Mouse (Mus musculus) adrenal gland, postnatal 4 days (tissue): Measurements from ENCODE around the gene Gatm. TPM values are rescaled to one million over a fixed set of nuclear protein-coding genes. Genes with fewer than 3 reads are reported as not detected.

Source experiments
- DNase-seq, 2 experiments: peaks; one replicate each; pipeline ENCODE4 v3.0.0; 2021 to 2022; ENCODE audit warnings: low spot score in 2 of 2, mixed read lengths in 2 of 2
- long read RNA-seq, 2 experiments: library from polyadenylated mRNA; stranded (forward); transcript quantifications; one replicate each; pipeline ENCODE4 v2.0.0; 2021
- total RNA-seq, 2 experiments: library from RNA; stranded (reverse); gene quantifications; 2 replicates each; pipeline ENCODE4 v1.2.3; 2021

Gatm gene
- total RNA-seq = 10 to 100 TPM; 22.8 to 82.9 TPM
- long read RNA-seq, experiment 1, partial matches to known transcripts = 0 of 5 reads
- long read RNA-seq, experiment 1, other reads (novel, unspliced or antisense) = 1 of 5 reads
- long read RNA-seq, experiment 2, transcript Gatm-201 (9 exons, 2,389 nt) = major isoform, 68 of 74 reads
- long read RNA-seq, experiment 2, partial matches to known transcripts = 4 of 74 reads
- long read RNA-seq, experiment 2, other reads (novel, unspliced or antisense) = 2 of 74 reads

DNA sequence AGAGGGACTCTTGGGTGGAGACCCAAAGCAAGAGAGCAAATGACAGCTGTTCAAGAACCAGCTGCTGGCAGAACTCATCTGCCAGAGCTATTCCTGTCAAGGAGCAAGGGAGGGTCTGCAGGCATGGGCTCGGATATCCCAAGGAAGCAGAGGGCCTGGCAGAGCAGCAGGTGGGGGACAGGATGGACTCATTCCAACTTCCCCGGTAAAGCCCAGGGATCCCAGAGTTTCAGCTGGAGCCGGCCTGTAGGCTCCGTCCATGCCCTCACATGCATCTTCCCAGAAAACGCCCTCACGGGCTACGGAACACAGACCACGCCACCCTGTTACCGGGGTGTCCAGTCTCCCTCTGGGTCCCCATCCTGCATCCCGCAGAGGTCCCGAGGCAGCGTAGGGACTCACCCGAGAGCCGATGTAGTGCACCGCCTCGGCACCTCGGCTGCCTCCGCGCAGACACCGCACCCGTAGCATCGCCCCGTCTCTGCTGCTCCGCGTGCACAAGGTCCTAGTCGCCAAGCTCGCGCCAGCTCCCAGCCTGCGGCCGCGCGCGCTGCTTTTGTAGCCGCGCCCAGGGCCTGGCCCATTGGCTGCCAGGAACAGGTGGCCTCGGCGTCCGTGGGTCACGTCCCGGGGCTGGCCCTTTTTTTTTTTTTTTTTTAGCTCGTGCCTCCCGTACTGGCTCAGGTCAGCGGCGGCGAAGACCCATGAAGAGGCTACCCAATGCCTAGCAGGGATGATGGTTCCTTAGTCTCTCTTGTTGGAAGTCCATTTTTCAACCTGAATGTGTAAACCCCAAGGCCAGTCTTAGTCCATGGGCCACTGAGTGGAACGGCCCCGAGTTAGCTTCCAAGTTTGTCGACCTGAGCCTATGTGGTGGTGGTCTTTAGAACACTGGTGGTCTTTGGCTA is at the start of gene Gatm:
TSS of gene Gatm (minus strand) at position 558 of the 908 bp plus-strand sequence.
- DNase-seq = peak; percentile 13 to 30

DNA sequence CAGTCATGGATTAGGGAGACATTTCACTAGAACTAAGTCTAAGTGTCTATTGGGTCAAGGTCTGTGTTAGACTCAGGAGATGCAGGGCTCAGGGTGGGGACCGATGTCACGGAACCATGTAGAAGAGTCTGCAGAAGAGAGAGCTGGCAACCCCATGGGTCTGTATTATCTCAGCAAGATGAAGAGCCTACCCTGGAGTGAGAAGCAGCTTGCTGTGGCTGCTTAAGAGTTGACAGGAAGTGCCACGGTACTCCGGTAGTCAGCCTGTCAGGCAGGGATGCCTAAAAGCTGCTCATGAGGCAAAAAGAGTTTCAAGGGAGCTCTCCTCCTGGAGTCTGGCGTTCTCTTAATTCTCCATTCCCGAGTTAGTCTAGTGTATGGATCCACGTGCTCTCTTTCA is 48.7 kb upstream of the Gatm start:
- DNase-seq = no peak

DNA sequence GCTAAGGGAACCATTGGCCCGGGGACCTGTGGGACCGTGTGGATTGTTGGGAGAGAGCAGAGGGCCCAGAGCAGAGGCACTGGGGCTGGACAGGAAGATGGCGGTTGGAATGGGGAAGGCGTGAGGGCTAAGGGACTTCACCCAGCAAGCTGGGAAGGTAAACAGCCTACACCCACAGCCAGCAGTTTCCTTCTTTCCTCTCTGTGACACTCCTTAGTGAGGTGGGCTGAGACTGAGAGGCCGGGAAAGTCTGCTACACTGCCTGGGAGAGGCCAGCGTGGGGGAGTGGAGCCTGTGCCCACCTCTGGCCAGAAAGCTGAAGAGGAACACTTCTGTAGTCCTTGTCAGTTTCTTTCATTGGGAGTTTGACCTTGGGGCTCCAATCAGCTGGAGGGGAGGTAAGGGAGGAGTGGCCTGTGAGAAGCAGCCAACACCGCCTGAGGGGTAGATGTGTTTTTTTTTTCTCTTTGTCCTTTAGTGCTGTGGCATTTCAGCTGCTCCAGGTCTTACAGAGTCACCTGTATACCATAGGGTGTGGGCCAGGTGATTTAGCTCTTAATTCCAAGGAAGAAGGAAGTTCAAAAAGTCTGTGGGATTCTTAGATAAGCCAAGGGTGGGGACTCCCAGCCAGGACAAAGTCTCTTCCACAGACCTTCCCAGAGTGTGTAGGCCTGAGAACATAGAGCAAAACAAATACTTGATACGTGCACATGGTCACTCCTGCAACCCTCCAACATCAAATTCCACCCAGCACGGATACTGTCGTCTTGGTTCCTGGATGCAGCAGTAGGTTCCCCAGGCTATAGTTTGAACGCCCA is 46.8 kb upstream of the Gatm start:
- DNase-seq = no peak

DNA sequence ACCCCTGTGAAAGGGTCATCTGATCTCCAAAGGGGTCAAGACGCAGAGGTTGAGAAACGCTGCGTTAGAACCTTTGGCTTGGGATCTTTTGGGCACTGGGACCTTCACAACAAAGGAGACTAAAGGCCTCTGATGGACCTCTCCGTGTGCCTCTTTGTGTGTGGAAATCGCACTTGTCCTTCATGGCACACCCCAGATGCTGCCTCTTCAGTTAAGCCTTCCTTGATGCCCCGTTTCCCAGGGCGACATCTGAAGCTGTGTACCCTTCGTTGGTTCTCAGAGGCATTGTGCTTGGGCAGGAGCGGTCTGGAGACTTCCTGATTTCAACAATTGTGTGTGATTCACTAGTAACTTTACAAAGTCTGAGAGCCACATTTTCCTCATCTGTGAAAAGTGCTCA is 45.7 kb upstream of the Gatm start:
- DNase-seq = no peak

DNA sequence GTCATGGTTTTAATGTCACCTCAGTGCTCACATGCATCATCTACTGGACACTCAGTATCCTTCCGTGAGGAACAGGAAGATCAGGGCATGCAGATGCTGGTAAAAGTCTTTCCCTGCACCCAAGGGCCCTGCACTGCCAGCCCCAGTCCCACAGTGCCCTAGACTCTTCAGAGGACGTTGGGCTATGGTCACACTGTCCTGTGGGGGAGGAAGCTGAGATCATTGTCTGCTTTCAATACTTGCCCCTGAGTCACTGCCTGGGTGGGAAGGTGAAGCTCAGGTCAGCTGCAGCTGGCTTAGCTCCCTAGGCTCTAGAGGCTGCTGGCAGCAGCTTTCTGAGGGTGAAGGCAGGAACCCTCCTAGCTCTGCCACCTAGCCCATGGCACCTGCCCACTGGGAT is 44.9 kb upstream of the Gatm start:
- DNase-seq = no peak

DNA sequence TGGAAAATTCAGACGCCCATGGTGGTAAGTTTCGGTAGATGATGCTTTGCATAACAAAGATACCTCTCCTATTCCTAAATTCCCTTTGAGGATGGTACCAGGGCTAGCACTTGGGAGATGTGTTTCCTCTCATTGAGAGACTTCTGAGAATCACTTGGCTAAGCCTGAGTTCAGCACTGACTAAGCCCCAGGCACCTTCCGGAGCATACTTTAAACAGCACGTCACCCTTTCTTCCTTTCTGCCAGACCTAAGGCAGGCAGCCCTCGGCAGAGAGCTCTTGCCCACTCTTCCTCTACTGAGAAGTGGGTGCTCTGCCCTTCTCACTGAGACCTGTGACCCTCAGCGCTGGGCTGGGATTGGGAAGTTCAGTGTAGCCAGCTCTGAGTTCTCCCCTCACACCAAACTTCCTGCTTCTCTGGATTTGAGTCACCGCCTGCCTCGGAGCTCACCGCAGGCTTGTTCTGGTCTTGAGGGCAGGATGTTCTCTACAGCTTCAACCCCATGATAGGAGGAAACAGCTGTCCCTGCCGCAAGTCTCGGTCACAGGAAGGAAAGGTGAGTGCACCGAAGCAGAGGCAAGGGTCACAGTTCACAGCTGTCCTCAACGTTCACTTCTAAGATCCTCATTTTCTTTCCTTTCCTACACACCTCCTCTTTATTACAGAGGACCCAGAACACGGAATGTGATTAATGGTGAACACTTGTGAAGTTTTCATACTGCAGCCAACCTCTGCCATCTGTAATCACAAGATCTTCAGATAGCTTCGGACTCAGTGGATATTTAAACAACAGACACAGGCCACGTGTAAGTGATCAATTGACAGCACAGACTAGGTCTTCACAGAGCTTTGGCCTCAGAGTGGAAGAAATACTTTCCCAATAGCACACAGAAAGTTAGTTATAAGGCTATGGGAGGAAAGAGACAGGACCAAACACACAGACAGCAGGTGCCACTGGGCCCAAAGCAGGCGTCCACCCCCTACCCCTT is 41.3 kb upstream of the Gatm start:
- no peak for DNase-seq

DNA sequence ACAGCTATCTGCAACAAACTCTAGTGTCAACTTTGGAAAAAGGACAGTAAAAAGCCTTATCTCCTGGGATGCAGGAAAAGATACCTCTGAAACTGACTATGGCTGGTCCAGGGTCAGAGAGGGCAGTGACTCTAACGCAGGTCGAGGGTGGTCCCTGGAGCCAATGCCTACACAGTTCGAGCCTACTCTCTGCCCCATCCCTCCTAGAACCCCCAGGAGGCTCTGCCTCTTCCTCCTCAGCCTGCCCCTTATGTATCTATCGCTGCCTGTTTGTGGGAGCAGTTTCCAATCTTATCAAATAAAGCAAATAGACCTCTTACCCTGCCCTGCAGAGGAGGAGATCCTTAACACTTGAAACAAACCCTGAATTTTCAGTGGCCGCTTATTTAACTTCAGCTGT is 27.6 kb upstream of the Gatm start:
- no peak for DNase-seq

DNA sequence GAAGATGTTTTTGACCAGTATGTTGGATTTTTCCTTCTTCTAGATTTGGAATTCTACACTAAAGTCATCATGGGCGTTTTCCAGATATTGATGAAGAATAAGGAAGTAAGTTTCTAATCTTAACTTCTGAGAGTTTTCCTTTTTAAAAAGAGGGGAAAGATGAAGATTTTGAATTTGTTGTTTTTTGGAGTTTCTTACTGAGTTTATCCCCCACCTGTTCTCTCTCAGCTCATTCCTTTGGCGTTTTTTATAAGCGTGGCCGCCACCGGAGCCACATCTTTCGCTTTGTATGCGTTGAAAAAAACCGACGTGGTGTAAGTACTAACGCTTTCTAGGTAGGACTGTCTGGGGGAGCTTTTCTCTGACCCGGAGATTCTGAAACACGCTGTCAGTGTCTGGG is 26.9 kb upstream of the Gatm start:
- DNase-seq = no peak

DNA sequence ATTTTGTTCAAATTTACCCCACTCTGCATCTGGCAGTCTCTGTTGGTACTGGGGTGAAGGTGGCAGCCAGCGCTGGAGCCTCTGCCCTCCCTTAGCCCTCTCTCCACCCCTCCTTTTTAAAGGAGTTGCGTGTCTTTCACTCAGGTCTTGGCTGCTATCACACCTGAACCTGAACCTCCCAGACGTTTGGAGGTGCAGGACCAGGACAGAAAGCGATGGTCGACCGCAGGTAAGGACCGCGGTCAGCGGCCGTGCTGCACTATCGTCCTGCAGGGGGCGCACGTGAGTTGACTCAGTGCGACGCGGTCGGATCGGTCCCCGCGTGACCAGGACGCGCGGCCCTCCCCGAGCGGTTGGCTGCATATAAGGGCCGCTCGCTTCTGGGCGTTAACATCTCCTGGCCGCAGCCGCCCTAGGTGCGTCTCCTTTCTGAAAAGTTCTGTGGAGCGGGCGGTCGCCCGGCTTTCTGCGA is 26.5 kb upstream of the Gatm start:
- DNase-seq = peak; percentile 55 to 58

DNA sequence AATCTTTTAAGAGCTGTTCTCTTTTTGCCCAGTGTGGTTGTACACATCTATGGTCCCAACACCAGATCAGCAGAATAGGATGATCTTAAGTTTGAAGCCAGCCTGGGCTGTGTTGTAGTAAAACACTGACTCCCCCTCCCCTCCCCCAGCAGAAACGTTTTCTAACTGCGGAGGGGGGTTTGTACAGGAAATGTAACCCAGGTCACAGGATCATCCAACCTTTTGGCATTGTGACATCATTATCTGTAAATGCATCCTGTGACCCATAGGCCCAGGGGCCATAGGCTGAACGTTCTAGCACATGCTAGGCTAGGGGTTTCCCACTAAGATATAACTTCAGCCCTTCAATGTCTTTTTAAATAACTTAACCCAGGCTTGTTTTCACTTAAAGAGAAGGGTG is 25.6 kb upstream of the Gatm start, which contains the start of gene AA467197:
TSS of gene AA467197 (plus strand) at position 301 of the 400 bp plus-strand sequence.
- no peak for DNase-seq

DNA sequence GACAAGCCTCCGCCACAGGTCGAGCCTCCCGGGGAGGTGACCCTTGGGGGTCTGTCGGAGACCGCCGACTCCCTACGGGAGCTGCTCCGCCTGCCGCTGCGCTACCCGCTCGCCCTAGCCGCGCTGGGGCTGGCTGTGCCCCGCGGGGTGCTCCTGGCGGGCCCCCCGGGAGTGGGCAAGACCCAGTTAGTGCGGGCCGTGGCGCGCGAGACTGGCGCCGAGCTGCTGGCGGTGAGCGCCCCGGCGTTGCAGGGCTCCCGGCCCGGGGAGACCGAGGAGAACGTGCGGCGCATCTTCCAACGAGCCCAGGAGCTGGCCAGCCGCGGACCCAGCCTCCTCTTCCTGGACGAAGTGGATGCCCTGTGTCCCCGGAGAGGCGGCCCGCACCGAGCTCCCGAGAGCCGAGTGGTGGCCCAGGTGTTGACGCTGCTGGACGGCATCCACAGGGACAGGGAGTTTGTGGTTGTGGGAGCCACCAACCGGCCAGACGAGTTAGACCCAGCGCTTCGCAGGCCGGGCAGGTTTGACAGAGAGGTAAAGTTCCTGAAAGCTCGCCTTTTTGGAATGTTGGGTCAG is 20.2 kb upstream of the Gatm start:
- DNase-seq = peak; percentile 10 to 19

DNA sequence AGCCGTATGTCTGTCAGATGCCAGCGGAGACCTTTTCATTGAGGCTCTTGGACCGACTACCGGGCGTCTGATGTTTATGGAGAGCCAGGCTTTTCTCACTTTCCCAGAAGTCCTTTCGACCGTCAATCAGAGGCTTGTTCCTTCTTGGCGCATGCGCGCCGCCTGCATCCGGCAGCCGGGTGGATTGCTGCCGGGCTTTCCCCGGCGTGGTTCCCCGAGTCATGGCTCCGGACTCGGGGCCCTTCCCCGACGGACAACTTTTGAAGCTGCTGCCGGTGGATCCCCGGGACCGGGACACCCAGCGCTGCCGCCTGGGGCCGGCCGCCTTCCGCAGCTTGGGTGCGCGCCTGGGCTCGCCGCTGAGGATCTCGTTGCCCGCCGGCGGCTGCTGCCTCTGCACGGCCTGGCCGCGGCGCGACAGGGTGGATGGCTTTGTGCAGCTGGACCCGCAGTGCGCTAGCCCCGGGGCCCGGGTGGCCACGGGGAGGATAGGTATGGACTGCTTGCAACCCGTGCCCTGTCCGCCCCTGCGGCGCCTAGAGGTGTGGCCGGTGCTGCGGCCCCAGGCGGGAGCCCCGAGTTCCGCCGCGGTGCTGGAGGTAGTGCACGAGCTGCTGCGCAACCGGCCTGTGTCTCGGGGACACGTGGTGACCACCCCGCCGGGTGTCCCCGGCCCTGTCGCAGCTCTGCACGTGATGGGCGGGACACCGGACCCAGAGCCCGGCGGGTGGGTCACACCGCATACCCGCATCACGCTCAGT is 19.5 kb upstream of the Gatm start:
- DNase-seq = peak; percentile 63 to 64

DNA sequence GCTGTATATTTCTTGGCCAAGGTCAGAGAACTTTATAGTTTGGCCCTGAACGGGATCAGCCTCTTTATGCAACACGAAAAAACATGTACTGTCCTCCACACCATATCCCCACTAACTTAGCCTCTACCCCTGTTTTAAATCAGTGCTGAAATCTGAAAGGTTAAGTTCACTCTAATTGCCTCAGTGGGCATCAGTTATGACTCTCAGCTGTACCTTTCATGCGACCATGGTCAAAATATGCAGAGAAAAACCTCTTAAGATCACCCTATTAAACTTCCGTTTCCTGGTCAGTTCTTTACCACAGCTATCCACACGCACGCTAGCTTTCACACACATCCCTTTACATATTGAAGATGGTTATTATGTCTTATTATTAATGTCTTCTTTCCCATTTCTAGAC is 18.8 kb upstream of the Gatm start:
- DNase-seq = no peak

DNA sequence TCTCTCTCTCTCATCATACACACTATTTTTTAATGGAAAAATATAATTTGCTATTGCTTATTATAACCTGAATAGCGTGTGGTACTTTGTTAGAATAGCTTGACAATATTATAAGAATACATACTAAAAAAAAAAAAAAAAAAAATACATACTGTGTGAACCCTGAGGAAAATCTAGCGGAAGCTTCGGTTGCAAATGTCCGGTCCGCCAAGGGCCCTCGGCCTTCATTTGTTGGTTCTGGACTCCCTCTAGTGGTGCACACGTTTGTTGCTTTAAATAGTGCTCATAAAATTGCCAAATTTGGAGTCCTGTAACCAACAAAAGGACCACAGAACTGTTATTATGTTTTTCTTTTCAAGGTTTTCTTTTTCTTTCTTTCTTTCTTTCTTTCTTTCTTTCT is 17.9 kb upstream of the Gatm start:
- DNase-seq = peak; percentile 30 to 53

DNA sequence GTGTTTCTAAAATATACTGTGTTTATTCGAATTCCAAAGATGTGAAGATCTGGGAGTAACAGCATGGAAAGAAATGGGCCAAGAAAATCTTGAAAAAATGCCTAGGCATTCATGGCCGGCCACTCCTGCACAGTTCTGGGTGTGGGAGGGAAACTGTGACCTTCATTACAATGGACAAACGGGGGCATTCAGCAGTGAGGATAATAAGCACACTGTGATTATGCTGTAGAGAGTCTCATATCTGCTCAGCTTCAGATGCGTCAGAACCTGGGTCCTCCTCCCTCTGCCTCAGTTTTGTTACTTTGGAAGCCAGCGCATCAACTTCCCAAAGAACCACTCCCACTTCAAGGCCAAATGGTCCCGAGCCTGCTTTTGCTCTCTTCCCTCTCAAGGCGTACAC is 14.8 kb upstream of the Gatm start:
- DNase-seq = no peak

DNA sequence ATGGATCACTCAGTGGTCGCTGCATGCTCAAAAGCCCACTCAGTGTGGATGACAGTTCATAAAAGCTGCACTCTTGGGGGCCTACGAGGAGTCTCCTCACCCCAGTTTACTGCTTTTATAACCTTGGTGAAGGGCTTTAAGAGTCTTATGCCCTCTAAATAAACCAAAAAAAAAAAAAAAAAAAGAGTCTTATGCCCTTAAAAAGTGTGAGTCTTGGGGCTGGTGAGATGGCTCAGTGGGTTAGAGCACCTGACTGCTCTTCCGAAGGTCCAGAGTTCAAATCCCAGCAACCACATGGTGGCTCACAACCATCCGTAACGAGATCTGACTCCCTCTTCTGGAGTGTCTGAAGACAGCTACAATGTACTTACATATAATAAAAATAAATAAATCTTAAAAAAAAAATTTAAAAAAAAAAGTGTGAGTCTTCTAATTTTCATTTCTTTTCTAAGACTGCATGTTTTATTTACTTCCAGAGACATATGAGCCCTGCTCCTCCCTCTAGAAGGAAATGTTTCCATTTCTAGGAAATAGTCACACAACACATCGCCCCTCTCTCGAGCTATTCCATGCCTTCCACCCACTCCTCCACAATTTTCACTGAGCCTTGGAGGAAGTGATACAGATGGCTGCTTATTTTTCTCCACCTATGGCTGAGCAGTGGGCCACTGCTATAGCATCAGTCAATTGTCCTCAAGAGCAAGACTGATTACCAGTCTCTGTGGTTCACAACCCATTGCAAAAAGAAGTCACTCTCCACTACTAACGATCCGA is 10.4 kb upstream of the Gatm start:
- no peak for DNase-seq

DNA sequence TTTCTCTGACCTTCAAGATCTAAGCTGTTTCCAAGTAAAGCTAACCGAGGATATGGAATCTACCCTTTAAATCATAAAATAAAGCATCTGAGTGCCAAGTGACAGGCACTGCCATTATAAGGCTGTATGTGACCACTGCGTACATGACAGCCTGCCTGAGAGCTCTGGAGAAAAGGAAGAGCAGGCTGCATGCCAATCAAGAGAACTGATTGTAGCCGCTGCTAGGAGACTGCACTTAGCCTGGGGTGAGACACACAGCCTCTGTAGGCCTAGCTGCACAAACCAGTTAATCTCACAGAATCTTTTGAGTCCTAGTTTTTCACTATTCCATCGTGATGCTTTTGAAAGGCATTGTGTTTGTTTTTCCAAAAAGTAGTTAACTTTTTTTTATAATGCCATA is 7.6 kb upstream of the Gatm start:
- DNase-seq = no peak

DNA sequence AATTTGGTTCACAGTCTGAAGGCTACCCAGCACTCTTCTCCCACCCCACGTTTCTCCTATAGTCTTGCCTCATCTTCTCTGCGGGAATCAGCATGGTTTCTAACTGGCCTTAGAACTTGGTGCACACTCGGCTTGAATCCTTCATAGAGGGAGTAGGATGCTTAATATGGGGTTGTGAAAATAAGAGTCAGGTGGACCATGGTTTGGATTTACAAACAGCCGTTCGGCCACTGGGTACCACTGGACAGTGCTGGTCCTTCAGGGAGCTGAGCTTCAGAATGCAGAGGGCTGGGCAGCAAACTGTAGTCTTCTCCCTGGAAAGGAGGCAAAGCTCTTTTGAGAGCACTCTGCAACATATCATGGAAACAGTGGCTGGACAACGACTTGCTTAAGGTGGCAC is 6.7 kb upstream of the Gatm start:
- no peak for DNase-seq
